Mouse (Mus musculus) frontal cortex, adult 2 months (tissue): ENCODE data around the gene Ucn. TPM values are rescaled to one million over a fixed set of nuclear protein-coding genes. Genes with fewer than 3 reads are reported as not detected.

Experiments used
- DNase-seq, 2 experiments: peaks; one replicate each; pipeline ENCODE4 v3.0.0; 2022; ENCODE audit warnings: low spot score in 1 of 2; ENCODE audit errors: extremely low spot score in 1 of 2
- polyA plus RNA-seq: library from polyadenylated mRNA; depleted of rRNA; stranded (reverse); fragments of >200 nt; gene quantifications from 2 replicates; pipeline ENCODE4 v1.2.3, GENCODE M21; 2012; rRNA removed

The Ucn gene
- polyA plus RNA-seq, 1 experiment = 2.0 TPM

- no peak for DNase-seq
These were observed 27.8 kb downstream of the Ucn start for GRCm38 (mm10) chr5:31110781-31111180.

GRCm38 (mm10) chr5:31108000-31108490, 30.6 kb downstream of the Ucn start, which contains the start of gene Slc30a3:
Slc30a3 (minus strand) TSS chr5:31108237.
- DNase-seq = no peak

GRCm38 (mm10) chr5:31105814-31106335, 32.8 kb downstream of the Ucn start, which contains the start of gene Dnajc5g:
Dnajc5g (plus strand) TSS chr5:31106285.
- DNase-seq = no peak

GRCm38 (mm10) chr5:31095711-31096480, 42.7 kb downstream of the Ucn start:
- no peak for DNase-seq

GRCm38 (mm10) chr5:31094799-31095691, 43.6 kb downstream of the Ucn start:
- DNase-seq = peak in 1 of 2 experiments; percentile 69

GRCm38 (mm10) chr5:31094100-31094798, 44.4 kb downstream of the Ucn start:
- no peak for DNase-seq

- DNase-seq = peak in 1 of 2 experiments; percentile 66
These were observed 45.2 kb downstream of the Ucn start for GRCm38 (mm10) chr5:31093151-31094041.

- DNase-seq = peak in 1 of 2 experiments; percentile 72
These were observed 46.2 kb downstream of the Ucn start for GRCm38 (mm10) chr5:31092231-31092975.

Other genes starting within 250 kb of the Ucn start
- 158 and 207 TPM in 2 replicates for gene Ost4, start 231.0 kb downstream of the Ucn start, polyA plus RNA-seq
- 4.2 and 4.7 TPM in 2 replicates for gene Emilin1, start 225.4 kb downstream of the Ucn start, polyA plus RNA-seq
- 28.4 and 30.6 TPM in 2 replicates for gene Khk, start 217.4 kb downstream of the Ucn start, polyA plus RNA-seq
- 25.6 and 39.1 TPM in 2 replicates for gene Cgref1, start 193.2 kb downstream of the Ucn start, polyA plus RNA-seq
- 192 and 208 TPM in 2 replicates for gene Preb, start 178.5 kb downstream of the Ucn start, polyA plus RNA-seq
- gene Tcf23, start 170.2 kb downstream of the Ucn start, polyA plus RNA-seq = 0.20 and 0.21 TPM in 2 replicates
- 175 TPM in 2 replicates for gene Atraid, start 90.5 kb downstream of the Ucn start, polyA plus RNA-seq
- 33.1 and 35.2 TPM in 2 replicates for gene Slc5a6, start 89.9 kb downstream of the Ucn start, polyA plus RNA-seq
- 14.8 and 18.0 TPM in 2 replicates for gene Cad, start 84.0 kb downstream of the Ucn start, polyA plus RNA-seq
- not detected in 2 replicates for gene Dnajc5g, start 32.5 kb downstream of the Ucn start, polyA plus RNA-seq
- 140 and 173 TPM in 2 replicates for gene Slc30a3, start 30.6 kb downstream of the Ucn start, polyA plus RNA-seq
- 0.64 and 2.0 TPM in 2 replicates for gene Trim54, start 22.1 kb downstream of the Ucn start, polyA plus RNA-seq
- 98.3 and 108 TPM in 2 replicates for gene Mpv17, start 15.4 kb upstream of the Ucn start, polyA plus RNA-seq
- gene Gm29609, start 41.1 kb upstream of the Ucn start, polyA plus RNA-seq = 3.0 and 4.0 TPM in 2 replicates
- gene Gtf3c2, start 41.3 kb upstream of the Ucn start, polyA plus RNA-seq = 80.3 and 89.9 TPM in 2 replicates
- gene Snx17, start 54.4 kb upstream of the Ucn start, polyA plus RNA-seq = 86.9 and 89.2 TPM in 2 replicates
- gene Eif2b4, start 54.6 kb upstream of the Ucn start, polyA plus RNA-seq = 50.6 and 63.3 TPM in 2 replicates
- gene Zfp513, start 63.5 kb upstream of the Ucn start, polyA plus RNA-seq = 44.6 and 47.2 TPM in 2 replicates
- 90.8 and 98.9 TPM in 2 replicates for gene Ppm1g, start 81.9 kb upstream of the Ucn start, polyA plus RNA-seq
- 99.9 and 116 TPM in 2 replicates for gene Nrbp1, start 102.0 kb upstream of the Ucn start, polyA plus RNA-seq
- gene Gm9970, start 102.4 kb upstream of the Ucn start, polyA plus RNA-seq = not detected in 2 replicates
- 3.0 and 3.2 TPM in 2 replicates for gene Krtcap3, start 112.9 kb upstream of the Ucn start, polyA plus RNA-seq
- 69.6 and 78.0 TPM in 2 replicates for gene Ift172, start 152.3 kb upstream of the Ucn start, polyA plus RNA-seq
- gene Fndc4, start 157.3 kb upstream of the Ucn start, polyA plus RNA-seq = 132 and 178 TPM in 2 replicates
- 0.16 and 0.23 TPM in 2 replicates for gene Gckr, start 158.6 kb upstream of the Ucn start, polyA plus RNA-seq